Mouse (Mus musculus) layer of hippocampus, adult 18-20 months (tissue): ENCODE data around the gene Rab28. TPM values are rescaled to one million over a fixed set of nuclear protein-coding genes. Genes with fewer than 3 reads are reported as not detected.

Experiments
- DNase-seq, 2 experiments: peaks; one replicate each; pipeline ENCODE4 v3.0.0; 2022; ENCODE audit warnings: low spot score in 2 of 2
- total RNA-seq, 2 experiments: library from RNA; stranded (reverse); gene quantifications; 2 replicates each; pipeline ENCODE4 v1.2.3; 2021

Gene Rab28
- total RNA-seq, 2 experiments from 2014 or later = 80.6 to 86.4 TPM

GRCm38 (mm10) chr5:41627224-41628144 is 80.5 kb downstream of the Rab28 start:
- DNase-seq = no peak

DNA sequence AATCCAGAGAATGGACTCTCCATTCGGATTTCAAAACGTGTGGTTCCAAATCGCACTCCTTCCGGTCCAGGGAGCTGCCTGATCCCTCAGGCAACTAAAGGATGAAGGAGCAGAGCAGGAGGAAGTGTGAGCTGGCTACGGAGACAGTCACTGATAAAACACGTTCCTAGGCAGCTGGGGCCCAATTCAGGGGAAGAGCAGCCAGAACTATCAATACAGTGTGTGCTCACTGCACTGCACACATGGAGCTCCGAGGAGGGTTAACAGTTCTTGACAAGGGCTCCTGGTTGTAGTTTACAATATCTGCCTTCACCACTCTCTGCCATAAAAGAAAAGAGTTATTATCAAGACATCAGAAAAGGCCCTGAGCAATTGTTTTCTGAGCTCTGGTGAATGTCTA is 82.4 kb downstream of the Rab28 start:
- DNase-seq = no peak

DNA sequence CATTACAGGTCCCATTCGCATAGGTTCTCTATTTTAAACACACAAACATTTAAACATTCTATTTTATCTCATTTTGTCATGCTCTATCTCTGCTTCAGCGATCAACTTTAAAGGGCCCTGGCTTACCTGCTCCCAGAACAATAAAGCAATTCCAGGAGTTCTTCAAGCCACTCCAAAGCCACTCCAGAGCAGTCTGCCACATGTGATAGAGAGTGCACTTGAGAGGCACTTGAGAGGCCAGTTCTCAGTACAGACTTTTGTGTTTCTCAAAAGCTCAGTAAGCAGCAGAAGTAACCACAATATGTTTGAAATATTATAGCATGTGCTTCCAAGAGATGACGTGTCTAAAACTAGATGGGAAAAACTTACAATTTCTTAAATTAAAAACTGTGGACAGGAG is 86.2 kb downstream of the Rab28 start:
- DNase-seq = no peak

- DNase-seq = peak; percentile 35 to 69
These were observed 89.0 kb downstream of the Rab28 start for GRCm38 (mm10) chr5:41618966-41619365.

GRCm38 (mm10) chr5:41610447-41611030 is 97.4 kb downstream of the Rab28 start:
- DNase-seq = no peak

- no peak for DNase-seq
These were observed 111.5 kb downstream of the Rab28 start for GRCm38 (mm10) chr5:41596242-41597117.

GRCm38 (mm10) chr5:41595199-41595598 is 112.8 kb downstream of the Rab28 start:
- DNase-seq = peak in 1 of 2 experiments; percentile 32

- no peak for DNase-seq
These were observed 129.9 kb downstream of the Rab28 start for GRCm38 (mm10) chr5:41578051-41578450.

Other genes starting within 250 kb of the Rab28 start
- gene Nkx3-2, start 56.3 kb upstream of the Rab28 start, total RNA-seq = not detected
- 10 to 100 TPM; 38.5 to 38.9 TPM for gene Bod1l, start 136.2 kb upstream of the Rab28 start, total RNA-seq